Mouse (Mus musculus) hindbrain, embryonic 15.5 days (tissue): Measurements from ENCODE around the gene Gm28635. TPM values are rescaled to one million over a fixed set of nuclear protein-coding genes. Genes with fewer than 3 reads are reported as not detected.

ENCODE experiments used
- ATAC-seq: fragments of 200-750 bp; cut with Nextera tagmentation; 2 replicates; pipeline ENCODE4 v1.8.0; 2017; ENCODE audit warnings: low read depth, moderate number of reproducible peaks, moderate TSS enrichment; ENCODE audit not compliant: low FRiP score
- H3K27ac ChIP-seq: fragments of 300-500 bp; sonication (generic); replicated peaks from 2 replicates; pipeline ENCODE4 v1.5.1; 2015; ENCODE audit warnings: mild to moderate bottlenecking, inconsistent platforms
- H3K27me3 ChIP-seq: fragments of 300-500 bp; sonication (generic); 2 replicates; pipeline ENCODE4 v1.6.1; 2015; ENCODE audit warnings: control low read depth, inconsistent platforms
- H3K36me3 ChIP-seq: fragments of 300-500 bp; sonication (generic); 2 replicates; pipeline ENCODE4 v1.6.1; 2015; ENCODE audit warnings: control low read depth, inconsistent platforms
- H3K4me1 ChIP-seq: fragments of 300-500 bp; sonication (generic); replicated peaks from 2 replicates; pipeline ENCODE4 v1.6.1; 2015; ENCODE audit warnings: control low read depth, inconsistent platforms
- H3K4me2 ChIP-seq: fragments of 300-500 bp; sonication (generic); 2 replicates; pipeline ENCODE4 v1.6.1; 2015; ENCODE audit warnings: moderate library complexity, mild to moderate bottlenecking, inconsistent platforms
- H3K4me3 ChIP-seq: fragments of 300-500 bp; sonication (generic); 2 replicates; pipeline ENCODE4 v1.5.1; 2015; ENCODE audit warnings: mild to moderate bottlenecking, inconsistent platforms
- H3K9ac ChIP-seq: fragments of 300-500 bp; sonication (generic); 2 replicates; pipeline ENCODE4 v1.6.1; 2015; ENCODE audit warnings: inconsistent platforms
- H3K9me3 ChIP-seq: fragments of 300-500 bp; sonication (generic); 2 replicates; pipeline ENCODE4 v1.6.1; 2016; ENCODE audit warnings: control low read depth, inconsistent platforms
- WGBS: fragments of 180-500 bp; shearing (Covaris S2); methylation state at CpG from one replicate; pipeline ENCODE4 v1.1.7; 2015; 5-methylcytosine and 5-hydroxymethylcytosine counted together
- polyA plus RNA-seq: library from polyadenylated mRNA; unstranded; fragments of >200 nt; fragmentation: Nextera tagmentation; extraction: Ambion mirVana; gene quantifications from 2 replicates; pipeline ENCODE4 v1.2.1, GENCODE M21; 2015

Gm28635 gene
- polyA plus RNA-seq, 1 experiment from 2014 or later = not detected

- Histone ChIP-seq H3K27me3 (no peaks in the 10 kb centered on the region), H3K4me1 (no peaks in the 10 kb centered on the region), H3K4me3 (no peak overlapping the region), H3K4me2 (no peak overlapping the region), H3K36me3 (peaks cover 88% of the 10 kb centered on the region), H3K9me3 (no peaks in the 10 kb centered on the region), H3K27ac (no peak overlapping the region), H3K9ac (no peak overlapping the region)
- 95% methylated on average over 6 of the region's 6 CpGs for WGBS
- ATAC-seq = no peak
Measured at GRCm38 (mm10) chr2:84612764-84613163, 65.1 kb downstream of the Gm28635 start.

DNA sequence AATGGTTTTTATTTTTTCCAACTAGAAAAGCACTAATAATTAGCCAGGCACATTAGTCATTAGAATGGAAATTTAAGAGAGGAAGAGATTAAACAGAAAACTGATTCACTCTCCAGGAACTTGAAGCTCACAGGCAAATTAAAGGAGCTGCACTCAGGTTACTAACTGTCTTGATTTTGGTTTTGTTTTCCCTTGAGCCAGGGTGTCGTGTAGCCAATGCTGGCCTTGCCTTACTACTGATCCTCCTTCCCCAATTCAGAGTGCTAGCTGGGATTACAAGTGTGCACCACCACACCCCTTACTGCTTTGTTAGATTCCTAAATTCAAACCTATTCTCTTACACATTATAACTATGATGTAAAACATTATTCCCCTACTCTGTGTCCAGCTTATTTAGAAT is 70.0 kb downstream of the Gm28635 start:
- Histone ChIP-seq H3K27me3 (no peaks in the 10 kb centered on the region), H3K9me3 (no peaks in the 10 kb centered on the region), H3K27ac (no peak overlapping the region), H3K4me2 (no peak overlapping the region), H3K4me1 (no peaks in the 10 kb centered on the region), H3K36me3 (peaks cover 85% of the 10 kb centered on the region), H3K9ac (no peak overlapping the region), H3K4me3 (no peak overlapping the region)
- no peak for ATAC-seq
- 91% methylated on average over 1 of the region's 1 CpGs for WGBS

DNA sequence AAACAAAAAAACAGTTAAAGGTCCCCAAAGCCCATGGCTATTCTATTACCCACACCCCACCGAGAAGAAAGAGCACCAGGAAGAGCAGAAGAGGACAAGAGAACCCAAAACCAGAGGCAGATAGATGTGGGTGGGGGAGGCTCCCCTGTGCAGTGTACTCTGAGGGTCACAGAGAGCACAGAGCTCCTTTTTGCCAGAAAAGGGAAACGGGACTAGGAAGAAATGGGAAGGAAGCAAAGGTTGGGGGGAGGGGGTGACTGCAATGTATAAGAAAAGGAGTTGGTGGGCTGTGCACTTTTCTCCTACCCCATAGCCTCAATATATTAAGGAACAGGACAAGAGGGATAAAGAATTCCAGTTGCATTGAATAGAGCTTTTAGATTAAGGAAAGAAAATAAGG is 76.9 kb downstream of the Gm28635 start:
- ATAC-seq = no peak
- H3K4me1 ChIP-seq = no peaks in the 10 kb centered on the region

DNA sequence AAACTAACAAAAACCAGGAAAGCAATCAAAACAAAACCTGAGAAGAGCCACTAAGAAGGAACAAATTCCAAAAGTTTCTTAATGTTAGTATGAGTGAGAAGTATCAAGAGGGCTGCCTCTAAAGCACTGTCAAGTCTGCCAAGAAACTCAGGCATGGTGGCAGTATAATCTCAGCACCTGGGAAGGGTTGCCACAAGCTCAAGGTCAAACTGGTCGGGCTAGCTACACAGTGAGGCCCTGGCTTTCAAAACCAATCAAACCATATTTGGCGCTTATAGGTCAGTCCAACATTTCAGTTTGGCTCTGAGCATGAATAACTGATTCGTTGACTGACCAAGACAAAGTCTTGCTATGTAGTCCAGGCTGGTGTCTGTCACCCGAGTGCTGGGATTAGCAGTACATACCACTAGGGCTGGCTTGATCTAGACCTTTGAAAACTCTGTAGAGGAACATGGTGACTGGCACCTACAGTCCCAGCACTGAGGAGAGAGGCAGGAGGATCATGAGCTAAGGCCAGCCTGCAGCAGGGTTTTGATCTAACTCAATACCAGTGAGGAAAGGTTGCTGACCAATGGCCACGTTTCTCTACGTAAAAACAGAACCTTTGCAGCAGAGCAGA is 78.5 kb downstream of the Gm28635 start:
- H3K36me3 ChIP-seq = peaks cover 41% of the 10 kb centered on the region
- ATAC-seq = no peak
- no peak overlapping the region for H3K27ac ChIP-seq
- no peaks in the 10 kb centered on the region for H3K9me3 ChIP-seq
- no peak overlapping the region for H3K9ac ChIP-seq
- no peak overlapping the region for H3K4me2 ChIP-seq
- no peaks in the 10 kb centered on the region for H3K27me3 ChIP-seq
- H3K4me1 ChIP-seq = no peaks in the 10 kb centered on the region
- 96% methylated on average over 6 of the region's 6 CpGs for WGBS
- no peak overlapping the region for H3K4me3 ChIP-seq

More for the DNA sequence above, 76.9 kb downstream of the Gm28635 start:
- Histone ChIP-seq H3K36me3 (peaks cover 53% of the 10 kb centered on the region), H3K9me3 (no peaks in the 10 kb centered on the region), H3K27me3 (no peaks in the 10 kb centered on the region), H3K9ac (no peak overlapping the region), H3K27ac (no peak overlapping the region), H3K4me3 (no peak overlapping the region), H3K4me2 (no peak overlapping the region)
- 60% methylated on average over 2 of the region's 2 CpGs for WGBS

DNA sequence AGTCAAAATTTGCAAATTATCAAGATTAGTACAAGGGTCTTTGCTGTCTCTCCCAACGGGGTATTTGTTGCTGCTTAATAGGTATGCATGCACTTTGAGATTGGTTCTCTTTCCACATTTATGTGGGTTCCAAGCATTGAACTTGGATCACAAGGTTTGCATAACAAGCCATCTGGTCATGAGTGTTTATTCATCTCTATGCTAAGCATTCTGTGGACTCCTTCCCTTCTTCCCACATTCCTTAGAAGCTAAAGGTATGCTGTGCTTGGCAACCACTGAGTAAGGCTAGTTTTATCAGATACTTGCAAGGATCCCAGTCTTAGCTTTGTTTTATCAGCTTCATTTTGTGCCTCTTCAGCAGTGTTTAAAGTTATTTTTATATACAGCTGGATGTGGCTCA is 80.7 kb downstream of the Gm28635 start:
- no peaks in the 10 kb centered on the region for H3K27me3 ChIP-seq
- no peak for ATAC-seq
- H3K4me2 ChIP-seq = no peak overlapping the region
- no peak overlapping the region for H3K4me3 ChIP-seq
- no peak overlapping the region for H3K9ac ChIP-seq
- H3K36me3 ChIP-seq = peaks cover 20% of the 10 kb centered on the region
- WGBS = 93% methylated on average over 1 of the region's 1 CpGs
- H3K4me1 ChIP-seq = no peaks in the 10 kb centered on the region
- H3K27ac ChIP-seq = no peak overlapping the region
- H3K9me3 ChIP-seq = no peaks in the 10 kb centered on the region

DNA sequence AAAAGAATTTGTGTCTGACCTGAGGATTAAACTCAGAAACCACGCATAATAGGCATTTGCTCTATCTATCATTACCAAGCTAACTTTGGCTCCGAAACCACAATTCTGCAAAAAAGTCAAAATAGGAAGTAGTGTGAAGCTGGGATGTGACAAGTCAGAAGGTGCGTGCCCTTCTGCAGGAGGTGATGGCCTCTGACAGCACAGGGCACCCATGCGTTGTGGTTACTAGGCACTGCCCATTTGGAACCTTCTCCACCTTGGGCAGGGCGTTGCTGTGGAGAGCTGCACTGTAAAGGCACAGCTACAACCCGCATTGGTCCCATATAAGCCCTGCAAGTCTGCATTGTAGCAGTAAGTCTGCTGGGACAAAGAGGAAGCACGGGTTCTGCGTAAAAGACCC is 85.0 kb downstream of the Gm28635 start:
- H3K27me3 ChIP-seq = no peaks in the 10 kb centered on the region
- H3K4me3 ChIP-seq = no peak overlapping the region
- H3K27ac ChIP-seq = no peak overlapping the region
- no peak for ATAC-seq
- whole genome bisulfite sequencing = 96% methylated on average over 8 of the region's 8 CpGs
- H3K9ac ChIP-seq = no peak overlapping the region
- H3K4me1 ChIP-seq = no peaks in the 10 kb centered on the region
- H3K9me3 ChIP-seq = no peaks in the 10 kb centered on the region
- peaks cover 6% of the 10 kb centered on the region; the same call in 1 of the 2 replicates for H3K36me3 ChIP-seq
- no peak overlapping the region for H3K4me2 ChIP-seq

DNA sequence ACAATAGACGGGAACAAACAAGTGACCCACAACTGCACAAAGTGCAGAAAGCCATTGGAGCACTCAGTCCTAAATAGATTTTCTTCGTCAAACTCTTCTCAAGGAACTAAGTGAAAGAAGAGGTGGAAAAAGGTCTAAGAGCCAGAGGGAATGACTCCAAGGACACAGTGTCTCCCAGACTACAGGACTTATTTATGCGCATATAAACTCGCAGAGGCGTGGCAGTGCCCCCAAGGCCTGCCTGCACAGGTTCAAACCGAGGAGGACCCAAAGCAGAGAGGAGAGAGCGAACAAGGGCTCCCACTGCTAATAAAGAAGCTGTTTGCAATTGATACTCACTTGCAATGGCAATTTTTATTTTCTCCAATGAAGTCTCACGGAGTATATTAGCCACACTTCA is 92.1 kb downstream of the Gm28635 start:
- WGBS = 75% methylated on average over 8 of the region's 8 CpGs
- Histone ChIP-seq H3K9me3 (no peaks in the 10 kb centered on the region), H3K4me2 (no peak overlapping the region), H3K27ac (no peak overlapping the region), H3K9ac (no peak overlapping the region), H3K36me3 (0 out of 2 replicates have a peak, but pooled peaks cover 4% of the 10 kb centered on the region), H3K4me3 (no peak overlapping the region), H3K27me3 (no peaks in the 10 kb centered on the region), H3K4me1 (no peaks in the 10 kb centered on the region)
- ATAC-seq = no peak

- Histone ChIP-seq H3K9me3 (no peaks in the 10 kb centered on the region), H3K4me2 (no peak overlapping the region), H3K27me3 (no peaks in the 10 kb centered on the region), H3K4me1 (no peaks in the 10 kb centered on the region), H3K9ac (no peak overlapping the region), H3K36me3 (no peaks in the 10 kb centered on the region), H3K4me3 (no peak overlapping the region), H3K27ac (no peak overlapping the region)
- 88% methylated on average over 5 of the region's 5 CpGs for WGBS
- ATAC-seq = no peak
Measured at GRCm38 (mm10) chr2:84582286-84582685, 95.6 kb downstream of the Gm28635 start.

- H3K36me3 ChIP-seq = no peaks in the 10 kb centered on the region
- no peak overlapping the region for H3K4me2 ChIP-seq
- H3K9me3 ChIP-seq = no peaks in the 10 kb centered on the region
- no peak overlapping the region for H3K27ac ChIP-seq
- H3K27me3 ChIP-seq = no peaks in the 10 kb centered on the region
- no peak overlapping the region for H3K4me3 ChIP-seq
- H3K4me1 ChIP-seq = no peaks in the 10 kb centered on the region
- WGBS = 90% methylated on average over 2 of the region's 3 CpGs
- H3K9ac ChIP-seq = no peak overlapping the region
- no peak for ATAC-seq
Measured at GRCm38 (mm10) chr2:84581208-84581607, 96.6 kb downstream of the Gm28635 start.

- no peaks in the 10 kb centered on the region for H3K27me3 ChIP-seq
- no peaks in the 10 kb centered on the region for H3K9me3 ChIP-seq
- H3K4me2 ChIP-seq = no peak overlapping the region
- H3K36me3 ChIP-seq = no peaks in the 10 kb centered on the region
- no peak overlapping the region for H3K4me3 ChIP-seq
- 85% methylated on average over 2 of the region's 2 CpGs for WGBS
- no peaks in the 10 kb centered on the region for H3K4me1 ChIP-seq
- no peak overlapping the region for H3K9ac ChIP-seq
- ATAC-seq = no peak
- no peak overlapping the region for H3K27ac ChIP-seq
Measured at GRCm38 (mm10) chr2:84579311-84579710, 98.5 kb downstream of the Gm28635 start.

DNA sequence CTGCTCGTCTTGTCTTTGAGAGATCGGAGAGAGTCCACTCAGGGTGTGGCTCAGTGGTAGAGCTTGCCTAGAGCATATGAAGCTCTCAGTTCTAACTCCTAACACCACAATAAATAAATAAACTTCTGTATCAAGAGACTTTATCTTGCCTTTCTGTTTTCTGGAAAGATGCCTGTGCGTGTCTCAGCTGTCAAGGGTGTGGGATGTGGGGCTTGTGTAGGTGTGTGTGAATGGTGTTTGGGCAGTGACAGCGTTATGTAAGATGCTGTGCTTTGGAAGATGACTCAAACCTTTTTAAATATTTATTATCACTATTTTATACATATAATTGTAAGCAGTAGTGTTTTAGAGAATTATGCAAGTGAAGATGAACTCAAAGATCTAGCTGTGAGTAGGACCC is 103.7 kb downstream of the Gm28635 start:
- H3K4me3 ChIP-seq = no peak overlapping the region
- no peak for ATAC-seq
- H3K27ac ChIP-seq = no peak overlapping the region
- no peak overlapping the region for H3K9ac ChIP-seq
- WGBS = 96% methylated on average over 4 of the region's 4 CpGs
- H3K4me1 ChIP-seq = no peaks in the 10 kb centered on the region
- H3K36me3 ChIP-seq = no peaks in the 10 kb centered on the region
- no peaks in the 10 kb centered on the region for H3K27me3 ChIP-seq
- no peak overlapping the region for H3K4me2 ChIP-seq
- no peaks in the 10 kb centered on the region for H3K9me3 ChIP-seq

DNA sequence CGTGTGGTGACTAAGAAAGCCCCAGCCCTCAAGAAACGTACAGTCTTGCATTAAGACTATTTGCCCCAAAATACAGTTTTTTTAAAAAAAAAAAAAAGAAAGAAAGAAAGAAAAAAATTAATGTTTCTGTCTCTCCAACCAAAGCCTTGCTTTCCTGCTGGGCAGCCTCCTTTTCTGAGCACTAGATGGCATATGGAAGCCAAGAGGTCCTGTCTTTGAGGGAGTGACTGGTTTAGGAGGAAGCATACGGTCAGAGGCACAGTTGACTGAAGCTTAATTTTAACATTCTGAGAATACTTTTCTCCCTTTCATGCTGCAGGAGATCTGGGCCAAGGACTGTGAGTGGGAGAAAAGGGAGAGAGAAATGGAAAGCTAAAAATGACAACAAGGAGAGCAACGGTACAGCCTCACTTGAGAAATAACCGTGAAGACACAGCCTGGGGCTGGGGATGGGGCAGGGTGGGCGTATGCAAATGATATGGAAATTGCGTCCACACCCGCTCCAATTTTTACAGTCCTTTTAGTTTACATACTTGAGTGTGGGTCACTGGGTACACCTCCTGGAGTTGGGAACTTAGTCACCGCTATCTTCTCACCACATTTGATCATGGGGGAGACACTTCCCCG is 120.8 kb downstream of the Gm28635 start:
- H3K4me2 ChIP-seq = peak overlapping the region; percentile 29
- H3K27me3 ChIP-seq = no peaks in the 10 kb centered on the region
- no peaks in the 10 kb centered on the region for H3K4me1 ChIP-seq
- no peak overlapping the region for H3K9ac ChIP-seq
- no peaks in the 10 kb centered on the region for H3K9me3 ChIP-seq
- H3K27ac ChIP-seq = no peak overlapping the region
- no peak overlapping the region for H3K4me3 ChIP-seq
- H3K36me3 ChIP-seq = no peaks in the 10 kb centered on the region
- 38% methylated on average over 10 of the region's 10 CpGs for WGBS
- no peak for ATAC-seq
